Comparison of ENCODE assay signal across 8 mouse cellular contexts in the genomic region with DNA sequence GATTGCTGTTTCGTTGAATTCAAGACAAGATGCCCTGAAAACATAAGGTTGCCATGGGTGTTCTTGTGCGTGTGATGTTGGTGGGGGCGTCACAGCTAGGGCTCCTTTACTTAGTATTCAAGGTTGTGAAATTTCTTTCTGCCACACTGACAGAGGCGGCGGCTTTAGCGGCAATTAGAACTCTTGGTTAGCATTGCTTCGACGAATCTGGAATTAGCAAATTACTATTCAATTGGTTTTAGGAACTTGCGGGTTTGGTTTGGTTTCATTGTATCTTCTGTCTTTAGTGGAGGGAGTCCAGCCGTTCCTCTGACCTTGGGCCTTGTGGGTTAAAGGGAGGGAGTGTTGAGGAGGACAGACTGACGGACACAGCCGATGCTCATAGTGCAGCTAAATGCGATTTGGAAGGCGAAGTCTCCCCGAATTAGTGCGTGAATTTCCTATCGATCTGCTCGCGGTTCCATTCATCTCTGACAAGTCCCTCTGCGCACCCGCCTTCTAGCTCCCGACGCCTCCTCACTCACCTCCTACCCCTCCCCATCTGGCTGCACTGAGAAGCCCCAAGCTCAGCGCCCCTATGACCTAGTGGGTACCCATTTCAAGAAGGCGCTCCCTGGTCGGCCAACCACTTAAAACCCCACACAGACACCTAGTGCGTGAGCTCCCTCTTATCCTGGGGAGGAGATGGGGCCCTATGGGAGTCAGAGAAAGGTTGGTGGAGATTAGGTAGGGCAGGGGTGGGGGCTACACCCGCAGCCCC. TPM values are rescaled to one million over a fixed set of nuclear protein-coding genes. Genes with fewer than 3 reads are reported as not detected.
DNase-seq lines count a peak whose midpoint lies in the region; ATAC-seq and TF ChIP-seq lines count a peak whose summit lies in the region.

Gene Hoxb4 (plus strand): TSS at position 660 of the 760 bp plus-strand sequence.

- no peaks in the 10 kb centered on the region for H3K36me3 ChIP-seq in lung, postnatal 0 days (ENCODE audit: insufficient read depth, low read length)
- H3K36me3 ChIP-seq in embryonic facial prominence, embryonic 14.5 days (ENCODE audit: control insufficient read depth, insufficient read depth, low read length) = no peaks in the 10 kb centered on the region
- H3K36me3 ChIP-seq in limb, embryonic 10.5 days = no peaks in the 10 kb centered on the region
- H3K36me3 ChIP-seq in stomach, embryonic 14.5 days (ENCODE audit: control insufficient read depth, insufficient read depth, low read length) = peaks cover 3% of the 10 kb centered on the region; the same call in 1 of the 2 replicates

- H3K27me3 ChIP-seq in lung, postnatal 0 days (replicated peaks; ENCODE audit: insufficient read depth, low read length) = 0 out of 2 replicates have a peak, but pooled peaks cover 6% of the 10 kb centered on the region
- H3K27me3 ChIP-seq in embryonic facial prominence, embryonic 14.5 days (replicated peaks; ENCODE audit: control insufficient read depth, insufficient read depth, low read length) = peaks cover 100% of the 10 kb centered on the region
- peaks cover 96% of the 10 kb centered on the region for H3K27me3 ChIP-seq in limb, embryonic 10.5 days (ENCODE audit: low read depth, poor library complexity, severe bottlenecking)
- H3K27me3 ChIP-seq in stomach, embryonic 14.5 days (ENCODE audit: control insufficient read depth, insufficient read depth, low read length) = no peaks in the 10 kb centered on the region

- WGBS in lung, postnatal 0 days = 6% methylated on average over 28 of the region's 28 CpGs
- WGBS in embryonic facial prominence, embryonic 14.5 days = 2% methylated on average over 28 of the region's 28 CpGs
- 2% methylated on average over 28 of the region's 28 CpGs for WGBS in limb, embryonic 10.5 days
- WGBS in stomach, embryonic 14.5 days = 7% methylated on average over 28 of the region's 28 CpGs

- H3K4me2 ChIP-seq in lung, postnatal 0 days (replicated peaks; ENCODE audit: low read depth, low read length) = peak within 1 kb of the TSS; percentile 79
- peak within 1 kb of the TSS; percentile 47 for H3K4me2 ChIP-seq in embryonic facial prominence, embryonic 14.5 days (ENCODE audit: low read depth, low read length)
- H3K4me2 ChIP-seq in stomach, embryonic 14.5 days (replicated peaks; ENCODE audit: low read depth, low read length) = peak within 1 kb of the TSS; percentile 95

- peak within 1 kb of the TSS; percentile 60 for H3K9ac ChIP-seq in lung, postnatal 0 days (replicated peaks; ENCODE audit: low read depth)
- H3K9ac ChIP-seq in embryonic facial prominence, embryonic 14.5 days (ENCODE audit: low read depth, low read length) = peak within 1 kb of the TSS; percentile 40; the same call in 1 of the 2 replicates
- H3K9ac ChIP-seq in stomach, embryonic 14.5 days (replicated peaks; ENCODE audit: low read depth, low read length) = peak within 1 kb of the TSS; percentile 96

- intact Hi-C loops in gastrocnemius, postnatal 14 days (cut with DNase I; ENCODE audit: low total_unique reads) = no loop called here

- no peak for TF ChIP-seq CTCF in lung, postnatal 0 days (IDR thresholded peaks at IDR 0.05)

- no peak for ATAC-seq in lung, postnatal 0 days
- no peak for ATAC-seq in embryonic facial prominence, embryonic 14.5 days (ENCODE audit: low read depth)
- ATAC-seq in stomach, embryonic 14.5 days (ENCODE audit: insufficient number of reproducible peaks, insufficient read depth, low FRiP score, low read depth) = peak; percentile 11; the same call in 1 of the 2 replicates
- no peak for ATAC-seq in frontal cortex, adult (ENCODE audit: low TSS enrichment)

- no peak for TF ChIP-seq EP300 in lung, postnatal 0 days (IDR thresholded peaks at IDR 0.05)

- no peak for DNase-seq in lung, postnatal 0 days (ENCODE audit: low spot score)
- DNase-seq in lung, adult 18-20 months = no peak
- DNase-seq in embryonic facial prominence, embryonic 14.5 days (ENCODE audit: low spot score) = no peak
- DNase-seq in limb, embryonic 10.5 days (ENCODE audit: low spot score) = peak; percentile 66
- DNase-seq in gastrocnemius, postnatal 14 days = no peak
- no peak for DNase-seq in spleen, postnatal 4 days (ENCODE audit: low spot score in 2 of 2)

- no peaks in the 10 kb centered on the region; the same call in 1 of the 2 replicates for H3K4me1 ChIP-seq in lung, postnatal 0 days (ENCODE audit: insufficient read depth, low read depth, low read length)
- H3K4me1 ChIP-seq in embryonic facial prominence, embryonic 14.5 days (ENCODE audit: control insufficient read depth, insufficient read depth, low read length) = no peaks in the 10 kb centered on the region
- peaks cover 98% of the 10 kb centered on the region for H3K4me1 ChIP-seq in limb, embryonic 10.5 days
- H3K4me1 ChIP-seq in stomach, embryonic 14.5 days (ENCODE audit: control insufficient read depth, insufficient read depth, low read length) = peaks cover 28% of the 10 kb centered on the region

- peak within 1 kb of the TSS; percentile 60 for H3K4me3 ChIP-seq in lung, postnatal 0 days (ENCODE audit: low read depth, low read length)
- H3K4me3 ChIP-seq in embryonic facial prominence, embryonic 14.5 days (ENCODE audit: low read depth, low read length) = peak within 1 kb of the TSS; percentile 29
- H3K4me3 ChIP-seq in limb, embryonic 10.5 days = peak within 1 kb of the TSS; percentile 73
- peak within 1 kb of the TSS; percentile 70 for H3K4me3 ChIP-seq in stomach, embryonic 14.5 days (ENCODE audit: low read depth, low read length)

- H3K9me3 ChIP-seq in lung, postnatal 0 days (ENCODE audit: low read length) = no peaks in the 10 kb centered on the region
- no peaks in the 10 kb centered on the region for H3K9me3 ChIP-seq in embryonic facial prominence, embryonic 14.5 days (ENCODE audit: control insufficient read depth, low read length)
- H3K9me3 ChIP-seq in limb, embryonic 10.5 days (replicated peaks) = no peaks in the 10 kb centered on the region
- H3K9me3 ChIP-seq in stomach, embryonic 14.5 days (ENCODE audit: control insufficient read depth, low read depth, low read length) = no peaks in the 10 kb centered on the region

- H3K27ac ChIP-seq in lung, postnatal 0 days (ENCODE audit: low read length) = peak within 1 kb of the TSS; percentile 95
- H3K27ac ChIP-seq in embryonic facial prominence, embryonic 14.5 days (replicated peaks; ENCODE audit: low read depth, low read length) = no peak within 1 kb of the TSS; the same call in 1 of the 2 replicates
- H3K27ac ChIP-seq in limb, embryonic 10.5 days = peak within 1 kb of the TSS; percentile 94
- peak within 1 kb of the TSS; percentile 100 for H3K27ac ChIP-seq in stomach, embryonic 14.5 days (ENCODE audit: low read length)

RNA-seq across cellular contexts. Expression of gene Hoxb4, which starts in this region (rescaled TPM):
- 2.6 and 3.0 TPM in 2 replicates for polyA plus RNA-seq in lung, postnatal 0 days (2015; fragmentation: Nextera tagmentation; extraction: Ambion mirVana)
- 0.62 and 0.70 TPM in 2 replicates for polyA plus RNA-seq in embryonic facial prominence, embryonic 14.5 days (2014; fragmentation: Nextera tagmentation; extraction: Ambion mirVana)
- 0.89 and 1.2 TPM in 2 replicates for polyA plus RNA-seq in limb, embryonic 10.5 days (2016; fragmentation: Nextera tagmentation; extraction: Ambion mirVana)
- 3.5 and 3.7 TPM in 2 replicates for polyA plus RNA-seq in stomach, embryonic 14.5 days (2014; fragmentation: Nextera tagmentation; extraction: Ambion mirVana)
- under 1 TPM; 0.51 to 0.53 TPM for total RNA-seq in gastrocnemius, postnatal 14 days (2021)

Comparison
In these comparisons a context has a peak if more than half of its experiments do, and no peak if none do; other contexts are left out.
1. H3K9ac ChIP-seq: peak in every context shown above with its lines; median percentile 96 in stomach, embryonic 14.5 days; 60 in lung, postnatal 0 days; 40 in embryonic facial prominence, embryonic 14.5 days.